Mouse (Mus musculus) midbrain, embryonic 10.5 days (tissue): Measurements from ENCODE around the gene Arhgap8. TPM values are rescaled to one million over a fixed set of nuclear protein-coding genes. Genes with fewer than 3 reads are reported as not detected.
"Not testable (repeated sequence)": the region's sequence is repeated elsewhere in the genome, so short reads cannot be mapped to it uniquely, and the experiment has no call there.

Experiments
- DNase-seq: peaks from one replicate; pipeline ENCODE4 v3.0.0-alpha.2; 2017; ENCODE audit warnings: low spot score
- H3K27ac ChIP-seq: fragments of 300-500 bp; sonication (generic); replicated peaks from 2 replicates; pipeline ENCODE4 v1.5.1; 2016; ENCODE audit warnings: mild to moderate bottlenecking
- H3K27me3 ChIP-seq: fragments of 300-500 bp; sonication (generic); 2 replicates; pipeline ENCODE4 v1.6.1; 2016; ENCODE audit warnings: low read depth, mild to moderate bottlenecking; ENCODE audit not compliant: poor library complexity, severe bottlenecking
- H3K36me3 ChIP-seq: fragments of 300-500 bp; sonication (generic); 2 replicates; pipeline ENCODE4 v1.6.1; 2016; ENCODE audit warnings: mild to moderate bottlenecking, moderate library complexity
- H3K4me1 ChIP-seq: fragments of 300-500 bp; sonication (generic); 2 replicates; pipeline ENCODE4 v1.6.1; 2016
- H3K4me3 ChIP-seq: fragments of 300-500 bp; sonication (generic); 2 replicates; pipeline ENCODE4 v1.5.1; 2016; ENCODE audit warnings: mild to moderate bottlenecking, moderate library complexity
- H3K9me3 ChIP-seq: fragments of 300-500 bp; sonication (generic); replicated peaks from 2 replicates; pipeline ENCODE4 v1.6.1; 2016; ENCODE audit warnings: mild to moderate bottlenecking
- WGBS: fragments of 180-500 bp; shearing (Covaris S2); methylation state at CpG from one replicate; pipeline ENCODE4 v1.1.7; 2016; 5-methylcytosine and 5-hydroxymethylcytosine counted together
- polyA plus RNA-seq: library from polyadenylated mRNA; unstranded; fragments of >200 nt; fragmentation: Nextera tagmentation; extraction: Ambion mirVana; gene quantifications from 2 replicates; pipeline ENCODE4 v1.2.1, GENCODE M21; 2016

Arhgap8 gene
- polyA plus RNA-seq, 1 experiment from 2014 or later: 1.5 TPM

GRCm38 (mm10) chr15:84701947-84702346 is 17.9 kb upstream of the Arhgap8 start:
- Histone ChIP-seq H3K4me3 (no peak overlapping the region), H3K4me1 (no peaks in the 10 kb centered on the region), H3K27ac (no peak overlapping the region), H3K36me3 (peaks cover 9% of the 10 kb centered on the region; the same call in 1 of the 2 replicates), H3K9me3 (no peaks in the 10 kb centered on the region), H3K27me3 (no peaks in the 10 kb centered on the region)
- 30% methylated on average over 4 of the region's 4 CpGs for WGBS
- DNase-seq: peak; percentile 44

- Histone ChIP-seq H3K4me3 (no peak overlapping the region), H3K36me3 (peaks cover 9% of the 10 kb centered on the region; the same call in 1 of the 2 replicates), H3K4me1 (no peaks in the 10 kb centered on the region), H3K9me3 (no peaks in the 10 kb centered on the region), H3K27ac (no peak overlapping the region), H3K27me3 (no peaks in the 10 kb centered on the region)
- no peak for DNase-seq
- 91% methylated on average over 28 of the region's 29 CpGs for WGBS
Measured at GRCm38 (mm10) chr15:84702391-84703345, 17.2 kb upstream of the Arhgap8 start.

- H3K36me3 ChIP-seq: peaks cover 9% of the 10 kb centered on the region; the same call in 1 of the 2 replicates
- no peak overlapping the region for H3K4me3 ChIP-seq
- H3K4me1 ChIP-seq: no peaks in the 10 kb centered on the region
- no peak for DNase-seq
- H3K9me3 ChIP-seq: no peaks in the 10 kb centered on the region
- 87% methylated on average over 7 of the region's 7 CpGs for WGBS
- no peak overlapping the region for H3K27ac ChIP-seq
- H3K27me3 ChIP-seq: no peaks in the 10 kb centered on the region
Measured at GRCm38 (mm10) chr15:84703992-84704391, 15.9 kb upstream of the Arhgap8 start.

- Histone ChIP-seq H3K4me3 (no peak overlapping the region), H3K36me3 (peaks cover 9% of the 10 kb centered on the region; the same call in 1 of the 2 replicates), H3K4me1 (no peaks in the 10 kb centered on the region), H3K9me3 (no peaks in the 10 kb centered on the region), H3K27ac (no peak overlapping the region), H3K27me3 (no peaks in the 10 kb centered on the region)
- 87% methylated on average over 6 of the region's 6 CpGs for WGBS
- DNase-seq: no peak
Measured at GRCm38 (mm10) chr15:84705351-84705901, 14.4 kb upstream of the Arhgap8 start.

GRCm38 (mm10) chr15:84706983-84707619 is 12.8 kb upstream of the Arhgap8 start:
- H3K36me3 ChIP-seq: peaks cover 9% of the 10 kb centered on the region; the same call in 1 of the 2 replicates
- no peak for DNase-seq
- WGBS: 82% methylated on average over 6 of the region's 6 CpGs

GRCm38 (mm10) chr15:84712566-84713405 is 7.1 kb upstream of the Arhgap8 start:
- Histone ChIP-seq H3K36me3 (no peaks in the 10 kb centered on the region), H3K4me1 (peaks cover 18% of the 10 kb centered on the region), H3K27me3 (peaks cover 40% of the 10 kb centered on the region), H3K9me3 (no peaks in the 10 kb centered on the region), H3K4me3 (no peak overlapping the region), H3K27ac (peak overlapping the region; percentile 23; the same call in 1 of the 2 replicates)
- DNase-seq: no peak
- 74% methylated on average over 14 of the region's 14 CpGs for WGBS

More at GRCm38 (mm10) chr15:84706983-84707619, 12.8 kb upstream of the Arhgap8 start:
- no peak overlapping the region for H3K27ac ChIP-seq
- no peaks in the 10 kb centered on the region for H3K27me3 ChIP-seq
- no peaks in the 10 kb centered on the region for H3K9me3 ChIP-seq
- H3K4me1 ChIP-seq: no peaks in the 10 kb centered on the region
- H3K4me3 ChIP-seq: no peak overlapping the region

- H3K4me3 ChIP-seq: peak overlapping the region; percentile 43
- DNase-seq: peak; percentile 82
- H3K27ac ChIP-seq: peak overlapping the region; percentile 75
- H3K27me3 ChIP-seq: peaks cover 59% of the 10 kb centered on the region
- H3K9me3 ChIP-seq: no peaks in the 10 kb centered on the region
- peaks cover 21% of the 10 kb centered on the region for H3K4me1 ChIP-seq
- no peaks in the 10 kb centered on the region for H3K36me3 ChIP-seq
- WGBS: 1% methylated on average over 17 of the region's 17 CpGs
Measured at GRCm38 (mm10) chr15:84714730-84715129, 5.1 kb upstream of the Arhgap8 start.

- peaks cover 63% of the 10 kb centered on the region for H3K27me3 ChIP-seq
- H3K4me3 ChIP-seq: peak overlapping the region; percentile 43; the same call in 1 of the 2 replicates
- WGBS: 48% methylated on average over 11 of the region's 11 CpGs
Measured at GRCm38 (mm10) chr15:84715132-84715531, 4.7 kb upstream of the Arhgap8 start.

GRCm38 (mm10) chr15:84717570-84718270 is 2.1 kb upstream of the Arhgap8 start:
- H3K27ac ChIP-seq, DNase-seq, H3K4me3 ChIP-seq, H3K9me3 ChIP-seq, H3K36me3 ChIP-seq: not testable (repeated sequence)
- WGBS: 65% methylated on average over 6 of the region's 6 CpGs
- H3K27me3 ChIP-seq: peaks cover 79% of the 10 kb centered on the region
- H3K4me1 ChIP-seq: peaks cover 31% of the 10 kb centered on the region

More at GRCm38 (mm10) chr15:84715132-84715531, 4.7 kb upstream of the Arhgap8 start:
- Histone ChIP-seq H3K9me3 (no peaks in the 10 kb centered on the region), H3K27ac (peak overlapping the region; percentile 75), H3K36me3 (no peaks in the 10 kb centered on the region), H3K4me1 (peaks cover 25% of the 10 kb centered on the region)
- DNase-seq: no peak

GRCm38 (mm10) chr15:84718785-84719184 is 1.1 kb upstream of the Arhgap8 start:
- H3K4me3 ChIP-seq: no peak overlapping the region

More at GRCm38 (mm10) chr15:84718785-84719184, 1.1 kb upstream of the Arhgap8 start:
- no peak for DNase-seq
- no peaks in the 10 kb centered on the region for H3K9me3 ChIP-seq
- no peaks in the 10 kb centered on the region for H3K36me3 ChIP-seq
- H3K27me3 ChIP-seq: peaks cover 74% of the 10 kb centered on the region
- H3K4me1 ChIP-seq: peaks cover 30% of the 10 kb centered on the region
- no peak overlapping the region for H3K27ac ChIP-seq
- 72% methylated on average over 3 of the region's 3 CpGs for WGBS
